Mouse (Mus musculus) embryonic stem cell, embryonic (primary cell): ENCODE data around the gene Rex2.
"Not testable (repeated sequence)": the region's sequence is repeated elsewhere in the genome, so short reads cannot be mapped to it uniquely, and the experiment has no call there.

Experiments
- CTCF ChIA-PET, 4 experiments: fragments of 300-600 bp in 2 of 4; fragments of 350-600 bp in 2 of 4; sonication (Branson Sonifier 250); formaldehyde crosslinking; loops; one replicate each; lab custom pipeline; 2022; ENCODE audit warnings: inconsistent platforms in 2 of 4; lab: Charles Lee
- POLR2A ChIA-PET, 4 experiments: fragments of 300-600 bp in 2 of 4; fragments of 350-600 bp in 2 of 4; sonication (Branson Sonifier 250); formaldehyde crosslinking; loops; one replicate each; lab custom pipeline; 2022; ENCODE audit warnings: antibody characterized with exemption in 4 of 4, inconsistent platforms in 1 of 4; lab: Charles Lee

Gene Rex2

GRCm38 (mm10) chr4:147021550-147021949, at the start of gene Rex2:
Gene Rex2, plus strand, starts transcription at chr4:147021850.
- CTCF ChIA-PET, POLR2A ChIA-PET: not testable (repeated sequence)

DNA sequence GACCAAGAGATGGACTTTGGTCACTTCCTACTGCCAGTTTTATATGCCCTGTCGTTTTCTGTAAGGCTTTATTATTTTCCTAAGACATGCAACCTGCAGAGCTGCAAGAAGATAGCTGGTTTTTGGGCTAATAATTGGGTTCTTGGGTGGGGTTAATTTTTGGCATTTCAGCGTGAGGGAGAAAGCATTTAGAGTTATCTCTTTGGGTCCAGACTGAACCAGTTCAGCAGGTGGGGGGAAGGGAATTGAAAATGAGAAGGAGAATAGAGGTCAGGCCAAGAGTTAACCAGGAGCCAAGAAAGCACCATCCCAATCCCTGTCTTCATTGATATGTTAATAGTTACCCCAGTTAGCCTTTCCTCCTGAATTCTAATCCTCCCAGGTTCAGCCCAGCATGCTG, 45.1 kb upstream of the Rex2 start:
- CTCF ChIA-PET, POLR2A ChIA-PET: not testable (repeated sequence)

GRCm38 (mm10) chr4:147018400-147018799, 3.2 kb upstream of the Rex2 start:
- CTCF ChIA-PET = not testable (repeated sequence)

GRCm38 (mm10) chr4:147026374-147026773, 4.7 kb downstream of the Rex2 start:
- CTCF ChIA-PET, POLR2A ChIA-PET: not testable (repeated sequence)

More at GRCm38 (mm10) chr4:147018400-147018799, 3.2 kb upstream of the Rex2 start:
- POLR2A ChIA-PET = not testable (repeated sequence)

- CTCF ChIA-PET, POLR2A ChIA-PET: not testable (repeated sequence)
Measured at GRCm38 (mm10) chr4:147031308-147032036, 9.8 kb downstream of the Rex2 start.

- POLR2A ChIA-PET, CTCF ChIA-PET: not testable (repeated sequence)
Measured at GRCm38 (mm10) chr4:147063768-147064167, 42.1 kb downstream of the Rex2 start.

DNA sequence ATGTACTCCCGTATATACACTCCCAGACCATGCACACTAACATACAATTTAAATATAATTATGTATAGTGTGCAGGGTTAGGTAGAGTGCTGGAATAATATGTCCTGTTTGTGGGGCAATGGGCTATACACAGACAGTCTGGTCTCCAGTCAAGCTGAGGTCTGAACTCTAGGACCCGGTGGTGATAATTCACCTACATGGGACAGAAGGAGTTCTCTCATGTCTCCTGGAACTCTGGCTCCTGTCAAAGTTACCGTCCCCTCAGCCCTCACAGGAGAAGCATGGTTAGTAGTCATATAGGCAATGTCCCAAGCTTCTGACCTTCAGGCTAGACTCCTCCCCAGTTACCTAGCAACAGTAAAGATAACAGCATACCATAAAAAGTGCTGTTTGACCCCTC, 44.2 kb downstream of the Rex2 start:
- CTCF ChIA-PET, POLR2A ChIA-PET: not testable (repeated sequence)

- CTCF ChIA-PET, POLR2A ChIA-PET: not testable (repeated sequence)
Measured at GRCm38 (mm10) chr4:147066380-147066779, 44.7 kb downstream of the Rex2 start.

- POLR2A ChIA-PET, CTCF ChIA-PET: not testable (repeated sequence)
Measured at GRCm38 (mm10) chr4:147095641-147096040, 74.0 kb downstream of the Rex2 start.

GRCm38 (mm10) chr4:147101666-147102626, 80.3 kb downstream of the Rex2 start:
- CTCF ChIA-PET = interaction anchor here in 2 of 4 experiments (0.5 to 1.5 kb wide), 2 partner anchors 303 to 503 kb away, joined by 3 read pairs; no protein-coding TSS in a partner anchor
- POLR2A ChIA-PET = interaction anchor here in 2 of 4 experiments (0.7 to 1.3 kb wide), 3 partner anchors 173 to 1035 kb away, joined by 3 read pairs; no protein-coding TSS in a partner anchor

GRCm38 (mm10) chr4:147103814-147104213, 82.2 kb downstream of the Rex2 start:
- CTCF ChIA-PET, POLR2A ChIA-PET: not testable (repeated sequence)
